Mouse (Mus musculus) lung, postnatal 0 days (tissue): ENCODE results near the gene Bdkrb2. TPM values are rescaled to one million over a fixed set of nuclear protein-coding genes. Genes with fewer than 3 reads are reported as not detected.

Source experiments
- ATAC-seq: fragments of 200-750 bp; cut with Nextera tagmentation; 2 replicates; pipeline ENCODE4 v1.8.0; 2017; ENCODE audit warnings: moderate library complexity
- DNase-seq: peaks from one replicate; pipeline ENCODE4 v3.0.0-alpha.2; 2016; ENCODE audit warnings: low spot score
- H3K27ac ChIP-seq: fragments of 300-500 bp; sonication (generic); 2 replicates; pipeline ENCODE4 v1.5.1; 2014; ENCODE audit warnings: antibody characterized with exemption, mild to moderate bottlenecking, low read length, mixed read lengths
- H3K27me3 ChIP-seq: fragments of 300-500 bp; sonication (generic); replicated peaks from 2 replicates; pipeline ENCODE4 v1.6.1; 2014; ENCODE audit warnings: low read length, mixed read lengths; ENCODE audit not compliant: insufficient read depth
- H3K36me3 ChIP-seq: fragments of 300-500 bp; sonication (generic); 2 replicates; pipeline ENCODE4 v1.6.1; 2014; ENCODE audit warnings: low read length, mixed read lengths; ENCODE audit not compliant: insufficient read depth
- H3K4me1 ChIP-seq: fragments of 300-500 bp; sonication (generic); 2 replicates; pipeline ENCODE4 v1.6.1; 2014; ENCODE audit warnings: antibody characterized with exemption, low read depth, low read length, mixed read lengths; ENCODE audit not compliant: insufficient read depth
- H3K4me2 ChIP-seq: fragments of 300-500 bp; sonication (generic); replicated peaks from 2 replicates; pipeline ENCODE4 v1.6.1; 2014; ENCODE audit warnings: low read depth, mild to moderate bottlenecking, low read length, moderate library complexity, mixed read lengths
- H3K4me3 ChIP-seq: fragments of 300-500 bp; sonication (generic); 2 replicates; pipeline ENCODE4 v1.5.1; 2014; ENCODE audit warnings: low read depth, low read length
- H3K9ac ChIP-seq: fragments of 300-500 bp; sonication (generic); replicated peaks from 2 replicates; pipeline ENCODE4 v1.6.1; 2014; ENCODE audit warnings: low read depth, mild to moderate bottlenecking
- H3K9me3 ChIP-seq: fragments of 300-500 bp; sonication (generic); 2 replicates; pipeline ENCODE4 v1.6.1; 2016; ENCODE audit warnings: low read length, mixed read lengths
- CTCF ChIP-seq: IDR thresholded peaks from 2 replicates; pipeline ENCODE4 v1.5.1; 2016; ENCODE audit warnings: antibody characterized with exemption, mild to moderate bottlenecking
- EP300 ChIP-seq: IDR thresholded peaks from 2 replicates; pipeline ENCODE4 v1.6.1; 2016; ENCODE audit warnings: antibody characterized with exemption, mild to moderate bottlenecking, control low read depth
- WGBS: fragments of 180-500 bp; shearing (Covaris S2); extraction: QIAGEN DNeasy Blood & Tissue Kit; methylation state at CpG from one replicate; pipeline ENCODE4 v1.1.7; 2014; 5-methylcytosine and 5-hydroxymethylcytosine counted together
- polyA plus RNA-seq: library from polyadenylated mRNA; unstranded; fragments of >200 nt; fragmentation: Nextera tagmentation; extraction: Ambion mirVana; gene quantifications from 2 replicates; pipeline ENCODE4 v1.2.1, GENCODE M21; 2015

The Bdkrb2 gene
- polyA plus RNA-seq, 1 experiment from 2014 or later: 2.5 TPM

- H3K9ac ChIP-seq: no peak overlapping the region
- H3K4me3 ChIP-seq: no peak overlapping the region
- no peak overlapping the region for H3K4me2 ChIP-seq
- TF ChIP-seq EP300: no peak
- TF ChIP-seq CTCF: no peak
- ATAC-seq (no peak), DNase-seq (no peak)
- no peak overlapping the region for H3K27ac ChIP-seq
- no peaks in the 10 kb centered on the region for H3K4me1 ChIP-seq
- H3K36me3 ChIP-seq: no peaks in the 10 kb centered on the region
- H3K9me3 ChIP-seq: no peaks in the 10 kb centered on the region
- 44% methylated on average over 8 of the region's 8 CpGs for WGBS
- peaks cover 17% of the 10 kb centered on the region; the same call in 1 of the 2 replicates for H3K27me3 ChIP-seq
Measured at GRCm38 (mm10) chr12:105561007-105561534, 2.0 kb upstream of the Bdkrb2 start.

GRCm38 (mm10) chr12:105562056-105562820 is 788 bp upstream of the Bdkrb2 start:
- no peaks in the 10 kb centered on the region for H3K36me3 ChIP-seq
- no peaks in the 10 kb centered on the region for H3K4me1 ChIP-seq
- no peak overlapping the region for H3K4me3 ChIP-seq
- H3K9me3 ChIP-seq: no peaks in the 10 kb centered on the region
- H3K4me2 ChIP-seq: peak overlapping the region; percentile 50
- WGBS: 30% methylated on average over 8 of the region's 8 CpGs
- peaks cover 17% of the 10 kb centered on the region; the same call in 1 of the 2 replicates for H3K27me3 ChIP-seq
- H3K9ac ChIP-seq: no peak overlapping the region
- no peak overlapping the region for H3K27ac ChIP-seq
- DNase-seq (no peak), ATAC-seq (no peak)
- TF ChIP-seq CTCF (no peak), EP300 (no peak)

- ATAC-seq: peak; percentile 50
- peak overlapping the region; percentile 50 for H3K4me2 ChIP-seq
- peaks cover 17% of the 10 kb centered on the region; the same call in 1 of the 2 replicates for H3K27me3 ChIP-seq
- H3K9me3 ChIP-seq: no peaks in the 10 kb centered on the region
- TF ChIP-seq EP300: no peak
- 0 out of 2 replicates have a peak, but pooled peaks have one; percentile 6 for TF ChIP-seq CTCF
- no peaks in the 10 kb centered on the region for H3K36me3 ChIP-seq
- DNase-seq: peak; percentile 44
- WGBS: 13% methylated on average over 25 of the region's 25 CpGs
- no peak overlapping the region for H3K27ac ChIP-seq
- H3K4me1 ChIP-seq: no peaks in the 10 kb centered on the region
- peak overlapping the region; percentile 39; the same call in 1 of the 2 replicates for H3K9ac ChIP-seq
- H3K4me3 ChIP-seq: peak overlapping the region; percentile 33
Measured at GRCm38 (mm10) chr12:105563726-105564275, 775 bp downstream of the Bdkrb2 start.

GRCm38 (mm10) chr12:105565221-105565620 is 2.2 kb downstream of the Bdkrb2 start:
- no peaks in the 10 kb centered on the region for H3K4me1 ChIP-seq
- no peaks in the 10 kb centered on the region for H3K36me3 ChIP-seq
- peak; percentile 72 for ATAC-seq
- H3K9me3 ChIP-seq: no peaks in the 10 kb centered on the region
- no peak overlapping the region for H3K27ac ChIP-seq
- H3K9ac ChIP-seq: no peak overlapping the region
- H3K27me3 ChIP-seq: peaks cover 17% of the 10 kb centered on the region; the same call in 1 of the 2 replicates
- H3K4me3 ChIP-seq: no peak overlapping the region
- H3K4me2 ChIP-seq: no peak overlapping the region
- DNase-seq: peak; percentile 44
- WGBS: 69% methylated on average over 5 of the region's 5 CpGs
- no peak for TF ChIP-seq CTCF
- peak; percentile 39; the same call in 1 of the 2 replicates for TF ChIP-seq EP300

GRCm38 (mm10) chr12:105571867-105572266 is 8.8 kb downstream of the Bdkrb2 start:
- Histone ChIP-seq H3K27ac (no peak overlapping the region), H3K4me2 (no peak overlapping the region), H3K27me3 (no peaks in the 10 kb centered on the region), H3K36me3 (no peaks in the 10 kb centered on the region), H3K4me3 (no peak overlapping the region), H3K9me3 (no peaks in the 10 kb centered on the region), H3K4me1 (no peaks in the 10 kb centered on the region), H3K9ac (no peak overlapping the region)
- DNase-seq: no peak
- TF ChIP-seq EP300: no peak
- TF ChIP-seq CTCF: no peak
- no peak for ATAC-seq
- WGBS: 84% methylated on average over 3 of the region's 3 CpGs

GRCm38 (mm10) chr12:105572622-105573021 is 9.6 kb downstream of the Bdkrb2 start:
- TF ChIP-seq EP300 (no peak), CTCF (no peak)
- no peak overlapping the region for H3K9ac ChIP-seq
- H3K9me3 ChIP-seq: no peaks in the 10 kb centered on the region
- no peaks in the 10 kb centered on the region for H3K4me1 ChIP-seq
- no peak overlapping the region for H3K27ac ChIP-seq
- H3K4me3 ChIP-seq: no peak overlapping the region
- no peaks in the 10 kb centered on the region for H3K36me3 ChIP-seq
- no peak for ATAC-seq
- H3K4me2 ChIP-seq: no peak overlapping the region
- no peaks in the 10 kb centered on the region for H3K27me3 ChIP-seq
- WGBS: 82% methylated on average over 2 of the region's 2 CpGs
- DNase-seq: no peak
